Mouse (Mus musculus) embryonic facial prominence, embryonic 15.5 days (tissue): Measurements from ENCODE around the gene Adamts8. TPM values are rescaled to one million over a fixed set of nuclear protein-coding genes. Genes with fewer than 3 reads are reported as not detected.

ENCODE experiments used
- polyA plus RNA-seq: library from polyadenylated mRNA; unstranded; fragments of >200 nt; fragmentation: Nextera tagmentation; extraction: Ambion mirVana; gene quantifications from 2 replicates; pipeline ENCODE4 v1.2.1, GENCODE M21; 2015

Adamts8 gene
- polyA plus RNA-seq, 1 experiment from 2014 or later: 5.1 TPM

Other genes starting within 250 kb of the Adamts8 start
- 13.5 and 15.1 TPM in 2 replicates for gene Adamts15, start 20.1 kb upstream of the Adamts8 start, polyA plus RNA-seq
- gene Zbtb44, start 88.1 kb downstream of the Adamts8 start, polyA plus RNA-seq: 7.6 and 8.3 TPM in 2 replicates
- 29.7 and 31.7 TPM in 2 replicates for gene St14, start 189.3 kb downstream of the Adamts8 start, polyA plus RNA-seq